Mouse (Mus musculus): ENCODE results near the gene Tbc1d5. TPM values are rescaled to one million over a fixed set of nuclear protein-coding genes. Genes with fewer than 3 reads are reported as not detected.
A peak's percentile ranks its signal among the peaks of the same experiment; 100 is the strongest.

Tbc1d5 gene
- polyA plus RNA-seq, 1 experiment from 2014 or later: 12.5 TPM

GRCm38 (mm10) chr17:50735382-50735954 lies 443.7 kb downstream of the Tbc1d5 start:
- peak overlapping the region; percentile 62 for H3K27ac ChIP-seq (ENCODE audit: low read length)
- no peaks in the 10 kb centered on the region for H3K36me3 ChIP-seq (ENCODE audit: control insufficient read depth, insufficient read depth, low read length)
- no peak overlapping the region for H3K4me2 ChIP-seq (ENCODE audit: low read depth, low read length)
- ATAC-seq (ENCODE audit: low read depth): peak; percentile 78
- no peaks in the 10 kb centered on the region for H3K9me3 ChIP-seq (ENCODE audit: control insufficient read depth, low read length)
- 58% methylated on average over 4 of the region's 4 CpGs for WGBS
- H3K27me3 ChIP-seq (ENCODE audit: control insufficient read depth, insufficient read depth, low read depth, low read length): no peaks in the 10 kb centered on the region
- H3K4me1 ChIP-seq (replicated peaks; ENCODE audit: control insufficient read depth, insufficient read depth, low read length): peaks cover 17% of the 10 kb centered on the region
- H3K4me3 ChIP-seq (ENCODE audit: low read length): no peak overlapping the region
- no peak overlapping the region for H3K9ac ChIP-seq (ENCODE audit: low read length)

- Histone ChIP-seq H3K36me3 (ENCODE audit: control insufficient read depth, insufficient read depth, low read length) (no peaks in the 10 kb centered on the region), H3K27ac (ENCODE audit: low read length) (peak overlapping the region; percentile 62), H3K4me3 (ENCODE audit: low read length) (no peak overlapping the region), H3K4me2 (ENCODE audit: low read depth, low read length) (no peak overlapping the region), H3K4me1 (replicated peaks; ENCODE audit: control insufficient read depth, insufficient read depth, low read length) (peaks cover 17% of the 10 kb centered on the region), H3K27me3 (ENCODE audit: control insufficient read depth, insufficient read depth, low read depth, low read length) (no peaks in the 10 kb centered on the region), H3K9ac (ENCODE audit: low read length) (no peak overlapping the region), H3K9me3 (ENCODE audit: control insufficient read depth, low read length) (no peaks in the 10 kb centered on the region)
- no peak for ATAC-seq (ENCODE audit: low read depth)
- WGBS: 88% methylated on average over 6 of the region's 6 CpGs
Observed at GRCm38 (mm10) chr17:50734781-50735180, 444.4 kb downstream of the Tbc1d5 start.

- H3K4me1 ChIP-seq (replicated peaks; ENCODE audit: control insufficient read depth, insufficient read depth, low read length): peaks cover 17% of the 10 kb centered on the region
- ATAC-seq (ENCODE audit: low read depth): no peak
- 87% methylated on average over 7 of the region's 7 CpGs for WGBS
Observed at GRCm38 (mm10) chr17:50733390-50733789, 445.8 kb downstream of the Tbc1d5 start.

GRCm38 (mm10) chr17:50731876-50732275 lies 447.3 kb downstream of the Tbc1d5 start:
- no peak for ATAC-seq (ENCODE audit: low read depth)
- H3K4me3 ChIP-seq (ENCODE audit: low read length): no peak overlapping the region
- H3K27me3 ChIP-seq (ENCODE audit: control insufficient read depth, insufficient read depth, low read depth, low read length): no peaks in the 10 kb centered on the region
- no peaks in the 10 kb centered on the region for H3K9me3 ChIP-seq (ENCODE audit: control insufficient read depth, low read length)
- no peak overlapping the region for H3K4me2 ChIP-seq (ENCODE audit: low read depth, low read length)
- no peaks in the 10 kb centered on the region for H3K36me3 ChIP-seq (ENCODE audit: control insufficient read depth, insufficient read depth, low read length)
- H3K27ac ChIP-seq (ENCODE audit: low read length): no peak overlapping the region
- WGBS: 86% methylated on average over 5 of the region's 5 CpGs
- no peak overlapping the region for H3K9ac ChIP-seq (ENCODE audit: low read length)
- H3K4me1 ChIP-seq (replicated peaks; ENCODE audit: control insufficient read depth, insufficient read depth, low read length): peaks cover 17% of the 10 kb centered on the region

More at GRCm38 (mm10) chr17:50733390-50733789, 445.8 kb downstream of the Tbc1d5 start:
- H3K27me3 ChIP-seq (ENCODE audit: control insufficient read depth, insufficient read depth, low read depth, low read length): no peaks in the 10 kb centered on the region
- no peak overlapping the region for H3K27ac ChIP-seq (ENCODE audit: low read length)
- H3K4me2 ChIP-seq (ENCODE audit: low read depth, low read length): no peak overlapping the region
- H3K36me3 ChIP-seq (ENCODE audit: control insufficient read depth, insufficient read depth, low read length): no peaks in the 10 kb centered on the region
- no peak overlapping the region for H3K4me3 ChIP-seq (ENCODE audit: low read length)
- no peak overlapping the region for H3K9ac ChIP-seq (ENCODE audit: low read length)
- no peaks in the 10 kb centered on the region for H3K9me3 ChIP-seq (ENCODE audit: control insufficient read depth, low read length)

GRCm38 (mm10) chr17:50730896-50731295 lies 448.3 kb downstream of the Tbc1d5 start:
- peaks cover 10% of the 10 kb centered on the region for H3K4me1 ChIP-seq (replicated peaks; ENCODE audit: control insufficient read depth, insufficient read depth, low read length)
- no peak overlapping the region for H3K4me2 ChIP-seq (ENCODE audit: low read depth, low read length)
- H3K9ac ChIP-seq (ENCODE audit: low read length): no peak overlapping the region
- 86% methylated on average over 2 of the region's 2 CpGs for WGBS
- H3K9me3 ChIP-seq (ENCODE audit: control insufficient read depth, low read length): no peaks in the 10 kb centered on the region
- H3K27me3 ChIP-seq (ENCODE audit: control insufficient read depth, insufficient read depth, low read depth, low read length): no peaks in the 10 kb centered on the region
- H3K4me3 ChIP-seq (ENCODE audit: low read length): no peak overlapping the region
- ATAC-seq (ENCODE audit: low read depth): no peak
- no peak overlapping the region for H3K27ac ChIP-seq (ENCODE audit: low read length)
- no peaks in the 10 kb centered on the region for H3K36me3 ChIP-seq (ENCODE audit: control insufficient read depth, insufficient read depth, low read length)

GRCm38 (mm10) chr17:50729577-50729976 lies 449.6 kb downstream of the Tbc1d5 start:
- Histone ChIP-seq H3K27ac (ENCODE audit: low read length) (no peak overlapping the region), H3K36me3 (ENCODE audit: control insufficient read depth, insufficient read depth, low read length) (no peaks in the 10 kb centered on the region), H3K27me3 (ENCODE audit: control insufficient read depth, insufficient read depth, low read depth, low read length) (no peaks in the 10 kb centered on the region), H3K9ac (ENCODE audit: low read length) (no peak overlapping the region), H3K4me1 (replicated peaks; ENCODE audit: control insufficient read depth, insufficient read depth, low read length) (no peaks in the 10 kb centered on the region), H3K9me3 (ENCODE audit: control insufficient read depth, low read length) (no peaks in the 10 kb centered on the region), H3K4me2 (ENCODE audit: low read depth, low read length) (no peak overlapping the region), H3K4me3 (ENCODE audit: low read length) (no peak overlapping the region)
- no peak for ATAC-seq (ENCODE audit: low read depth)
- 84% methylated on average over 6 of the region's 6 CpGs for WGBS

GRCm38 (mm10) chr17:50729031-50729430 lies 450.1 kb downstream of the Tbc1d5 start:
- Histone ChIP-seq H3K4me2 (ENCODE audit: low read depth, low read length) (no peak overlapping the region), H3K27me3 (ENCODE audit: control insufficient read depth, insufficient read depth, low read depth, low read length) (no peaks in the 10 kb centered on the region)
- ATAC-seq (ENCODE audit: low read depth): no peak

GRCm38 (mm10) chr17:50726265-50726664 lies 452.9 kb downstream of the Tbc1d5 start:
- no peak for ATAC-seq (ENCODE audit: low read depth)
- Histone ChIP-seq H3K4me1 (replicated peaks; ENCODE audit: control insufficient read depth, insufficient read depth, low read length) (no peaks in the 10 kb centered on the region), H3K36me3 (ENCODE audit: control insufficient read depth, insufficient read depth, low read length) (no peaks in the 10 kb centered on the region), H3K9ac (ENCODE audit: low read length) (no peak overlapping the region), H3K4me3 (ENCODE audit: low read length) (no peak overlapping the region), H3K27ac (ENCODE audit: low read length) (no peak overlapping the region), H3K4me2 (ENCODE audit: low read depth, low read length) (no peak overlapping the region), H3K27me3 (ENCODE audit: control insufficient read depth, insufficient read depth, low read depth, low read length) (no peaks in the 10 kb centered on the region), H3K9me3 (ENCODE audit: control insufficient read depth, low read length) (no peaks in the 10 kb centered on the region)
- 72% methylated on average over 2 of the region's 2 CpGs for WGBS

More at GRCm38 (mm10) chr17:50729031-50729430, 450.1 kb downstream of the Tbc1d5 start:
- 78% methylated on average over 2 of the region's 2 CpGs for WGBS
- H3K4me1 ChIP-seq (replicated peaks; ENCODE audit: control insufficient read depth, insufficient read depth, low read length): no peaks in the 10 kb centered on the region
- no peaks in the 10 kb centered on the region for H3K36me3 ChIP-seq (ENCODE audit: control insufficient read depth, insufficient read depth, low read length)
- no peak overlapping the region for H3K27ac ChIP-seq (ENCODE audit: low read length)
- no peak overlapping the region for H3K9ac ChIP-seq (ENCODE audit: low read length)
- no peaks in the 10 kb centered on the region for H3K9me3 ChIP-seq (ENCODE audit: control insufficient read depth, low read length)
- no peak overlapping the region for H3K4me3 ChIP-seq (ENCODE audit: low read length)

- no peak overlapping the region for H3K9ac ChIP-seq (ENCODE audit: low read length)
- H3K27ac ChIP-seq (ENCODE audit: low read length): no peak overlapping the region
- no peak for ATAC-seq (ENCODE audit: low read depth)
- H3K27me3 ChIP-seq (ENCODE audit: control insufficient read depth, insufficient read depth, low read depth, low read length): no peaks in the 10 kb centered on the region
- 84% methylated on average over 2 of the region's 2 CpGs for WGBS
- H3K4me2 ChIP-seq (ENCODE audit: low read depth, low read length): no peak overlapping the region
- H3K36me3 ChIP-seq (ENCODE audit: control insufficient read depth, insufficient read depth, low read length): no peaks in the 10 kb centered on the region
- H3K9me3 ChIP-seq (ENCODE audit: control insufficient read depth, low read length): no peaks in the 10 kb centered on the region
- no peak overlapping the region for H3K4me3 ChIP-seq (ENCODE audit: low read length)
- no peaks in the 10 kb centered on the region for H3K4me1 ChIP-seq (replicated peaks; ENCODE audit: control insufficient read depth, insufficient read depth, low read length)
Observed at GRCm38 (mm10) chr17:50724376-50724775, 454.8 kb downstream of the Tbc1d5 start.

GRCm38 (mm10) chr17:50717586-50717985 lies 461.6 kb downstream of the Tbc1d5 start:
- H3K4me1 ChIP-seq (replicated peaks; ENCODE audit: control insufficient read depth, insufficient read depth, low read length): no peaks in the 10 kb centered on the region
- no peaks in the 10 kb centered on the region for H3K36me3 ChIP-seq (ENCODE audit: control insufficient read depth, insufficient read depth, low read length)
- no peak overlapping the region for H3K4me3 ChIP-seq (ENCODE audit: low read length)
- no peaks in the 10 kb centered on the region for H3K27me3 ChIP-seq (ENCODE audit: control insufficient read depth, insufficient read depth, low read depth, low read length)
- 73% methylated on average over 5 of the region's 5 CpGs for WGBS
- H3K9ac ChIP-seq (ENCODE audit: low read length): no peak overlapping the region
- no peak overlapping the region for H3K4me2 ChIP-seq (ENCODE audit: low read depth, low read length)
- no peak overlapping the region for H3K27ac ChIP-seq (ENCODE audit: low read length)
- no peaks in the 10 kb centered on the region for H3K9me3 ChIP-seq (ENCODE audit: control insufficient read depth, low read length)
- ATAC-seq (ENCODE audit: low read depth): no peak
